Mouse (Mus musculus) stomach, postnatal 0 days (tissue): ENCODE data around the gene Timm17a.

Source experiments
- CTCF ChIP-seq: IDR thresholded peaks from 2 replicates; pipeline ENCODE4 v1.5.1; 2016; ENCODE audit warnings: antibody characterized with exemption, low read depth, mild to moderate bottlenecking, moderate library complexity
- EP300 ChIP-seq: optimal IDR thresholded peaks from 2 replicates; pipeline ENCODE3; 2016; ENCODE audit warnings: antibody characterized with exemption

DNA sequence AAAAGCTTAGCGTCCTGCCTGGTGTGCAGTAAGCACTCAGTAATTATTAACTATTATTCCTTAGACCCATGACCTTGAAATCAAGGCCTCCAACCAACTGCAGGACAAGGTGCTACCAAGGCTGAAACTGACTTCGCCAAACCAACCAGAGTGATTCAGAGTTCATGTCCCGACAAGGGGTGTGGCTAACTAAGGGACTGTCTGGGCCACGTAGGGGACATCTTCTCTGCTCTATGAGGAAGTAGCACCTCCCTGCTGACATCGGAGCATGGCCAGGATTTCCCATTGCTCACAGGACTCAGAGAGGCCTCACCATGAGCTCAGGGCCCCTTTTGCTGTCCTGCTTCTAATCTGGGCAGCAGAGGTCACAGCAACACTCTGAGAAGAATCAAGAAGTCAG is 47.7 kb downstream of the Timm17a start:
- TF ChIP-seq CTCF: no peak
- TF ChIP-seq EP300: no peak
